Mouse (Mus musculus) hindbrain, embryonic 11.5 days (tissue): ENCODE measurements at regions not wholly inside any gene's neighbourhood (a gene's known extent, or its start where the extent isn't known, plus 50 kb on each side); places are given as distances from the start of the nearest gene placed in this dataset.

Source experiments
- ATAC-seq: fragments of 200-750 bp; cut with Nextera tagmentation; 2 replicates; pipeline ENCODE4 v1.8.0; 2017; ENCODE audit warnings: mild to moderate bottlenecking, moderate TSS enrichment, moderate library complexity; ENCODE audit not compliant: low FRiP score
- DNase-seq: peaks from one replicate; pipeline ENCODE4 v3.0.0-alpha.2; 2015; ENCODE audit warnings: low spot score
- H3K27ac ChIP-seq: fragments of 300-500 bp; sonication (generic); 2 replicates; pipeline ENCODE4 v1.5.1; 2014; ENCODE audit warnings: mild to moderate bottlenecking, low read depth, low read length
- H3K27me3 ChIP-seq: fragments of 300-500 bp; sonication (generic); 2 replicates; pipeline ENCODE4 v1.6.1; 2014; ENCODE audit warnings: mild to moderate bottlenecking, low read length, moderate library complexity, mixed read lengths; ENCODE audit not compliant: control insufficient read depth, insufficient read depth
- H3K36me3 ChIP-seq: fragments of 300-500 bp; sonication (generic); 2 replicates; pipeline ENCODE4 v1.6.1; 2014; ENCODE audit warnings: mild to moderate bottlenecking, low read length, moderate library complexity, mixed read lengths; ENCODE audit not compliant: control insufficient read depth, insufficient read depth
- H3K4me1 ChIP-seq: fragments of 300-500 bp; sonication (generic); replicated peaks from 2 replicates; pipeline ENCODE4 v1.6.1; 2014; ENCODE audit warnings: low read length, mixed read lengths; ENCODE audit not compliant: control insufficient read depth, insufficient read depth
- H3K4me2 ChIP-seq: fragments of 300-500 bp; sonication (generic); replicated peaks from 2 replicates; pipeline ENCODE4 v1.6.1; 2014; ENCODE audit warnings: mild to moderate bottlenecking, low read depth, low read length
- H3K4me3 ChIP-seq: fragments of 300-500 bp; sonication (generic); 2 replicates; pipeline ENCODE4 v1.5.1; 2014; ENCODE audit warnings: low read depth, low read length
- H3K9ac ChIP-seq: fragments of 300-500 bp; sonication (generic); 2 replicates; pipeline ENCODE4 v1.6.1; 2014; ENCODE audit warnings: low read depth, low read length
- H3K9me3 ChIP-seq: fragments of 300-500 bp; sonication (generic); 2 replicates; pipeline ENCODE4 v1.6.1; 2016; ENCODE audit warnings: low read length; ENCODE audit not compliant: control insufficient read depth
- WGBS: fragments of 180-500 bp; shearing (Covaris S2); extraction: QIAGEN DNeasy Blood & Tissue Kit; methylation state at CpG from one replicate; pipeline ENCODE4 v1.1.7; 2014; 5-methylcytosine and 5-hydroxymethylcytosine counted together

DNA sequence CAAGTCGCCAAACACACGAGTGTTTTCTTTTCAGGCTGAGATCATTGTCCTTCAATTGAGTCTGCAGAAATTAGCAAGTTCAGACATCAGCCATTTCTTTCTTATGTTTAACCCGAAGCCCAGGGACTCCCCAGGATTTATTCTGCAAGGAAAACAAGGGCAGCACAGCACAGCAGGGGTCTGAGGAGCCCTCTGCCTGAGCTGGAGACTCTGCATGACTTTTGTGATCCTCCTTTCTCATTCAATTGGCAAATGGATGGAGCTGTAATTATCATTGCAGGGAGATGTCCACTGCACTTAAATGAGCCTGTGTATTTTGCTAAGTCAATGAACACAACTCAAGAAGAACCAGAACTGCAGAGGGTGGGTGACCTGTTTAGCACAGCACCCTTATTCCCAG is 417.6 kb upstream of the Etaa1 start:
- WGBS, result 7% methylated on average over 3 of the region's 3 CpGs
- no peak for DNase-seq

DNA sequence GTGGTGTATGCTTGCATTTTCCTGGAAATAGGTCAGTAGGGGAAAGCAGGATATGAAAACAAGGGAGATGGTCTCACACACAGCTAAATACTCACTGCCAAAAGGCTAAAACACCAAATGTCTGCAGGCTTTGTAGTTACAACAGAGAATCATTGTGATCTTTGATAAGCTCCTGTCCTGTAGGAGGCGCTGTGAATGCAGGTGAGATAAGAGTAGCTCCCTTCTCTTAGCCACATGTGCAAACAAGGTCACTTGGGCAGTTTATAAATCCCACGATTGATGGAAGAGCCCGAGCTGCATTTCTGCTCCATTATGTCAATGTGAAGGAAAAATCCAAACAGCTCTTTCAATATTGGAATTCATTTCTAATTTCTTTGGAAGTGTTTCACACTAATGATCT is 417.2 kb upstream of the Etaa1 start:
- H3K4me1 ChIP-seq, result 0 out of 2 replicates have a peak, but pooled peaks cover 2% of the 10 kb centered on the region
- no peak for ATAC-seq
- no peaks in the 10 kb centered on the region for H3K9me3 ChIP-seq

More for the DNA sequence above, 417.6 kb upstream of the Etaa1 start:
- no peak overlapping the region for H3K4me3 ChIP-seq
- H3K4me1 ChIP-seq, result 0 out of 2 replicates have a peak, but pooled peaks cover 2% of the 10 kb centered on the region
- no peaks in the 10 kb centered on the region for H3K9me3 ChIP-seq
- no peaks in the 10 kb centered on the region for H3K36me3 ChIP-seq
- H3K9ac ChIP-seq, result no peak overlapping the region
- H3K27ac ChIP-seq, result no peak overlapping the region
- no peaks in the 10 kb centered on the region for H3K27me3 ChIP-seq
- no peak overlapping the region for H3K4me2 ChIP-seq
- ATAC-seq, result no peak

DNA sequence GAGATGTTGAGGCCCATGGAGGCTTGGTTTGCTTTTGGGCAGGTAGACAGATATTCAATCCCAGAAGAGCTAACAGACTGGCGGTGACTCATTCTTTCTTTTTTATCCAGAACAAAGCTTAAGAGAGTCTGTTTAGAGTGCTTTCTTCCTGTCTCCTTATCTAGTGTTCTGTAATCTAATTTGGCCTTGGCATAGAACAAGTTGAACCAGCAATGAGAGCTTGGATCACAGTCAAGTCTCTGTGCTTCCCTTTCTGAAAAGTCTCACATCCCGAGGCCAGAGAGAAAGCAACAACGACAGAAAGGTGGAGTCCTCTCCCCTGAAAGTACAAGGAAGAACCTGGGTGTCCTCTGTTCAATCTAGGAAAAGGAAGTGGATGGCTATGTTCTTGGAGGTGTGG is 401.2 kb upstream of the Etaa1 start:
- Histone ChIP-seq H3K36me3 (no peaks in the 10 kb centered on the region), H3K27me3 (no peaks in the 10 kb centered on the region), H3K4me3 (no peak overlapping the region), H3K4me2 (no peak overlapping the region), H3K9me3 (no peaks in the 10 kb centered on the region), H3K9ac (no peak overlapping the region), H3K27ac (no peak overlapping the region), H3K4me1 (no peaks in the 10 kb centered on the region)
- DNase-seq, result no peak
- ATAC-seq, result no peak
- WGBS, result 85% methylated on average over 3 of the region's 3 CpGs

More for the DNA sequence above, 417.2 kb upstream of the Etaa1 start:
- WGBS, result 15% methylated on average over 3 of the region's 3 CpGs
- H3K4me3 ChIP-seq, result no peak overlapping the region
- DNase-seq, result no peak
- H3K36me3 ChIP-seq, result no peaks in the 10 kb centered on the region
- H3K4me2 ChIP-seq, result no peak overlapping the region
- no peak overlapping the region for H3K27ac ChIP-seq
- no peaks in the 10 kb centered on the region for H3K27me3 ChIP-seq
- no peak overlapping the region for H3K9ac ChIP-seq

DNA sequence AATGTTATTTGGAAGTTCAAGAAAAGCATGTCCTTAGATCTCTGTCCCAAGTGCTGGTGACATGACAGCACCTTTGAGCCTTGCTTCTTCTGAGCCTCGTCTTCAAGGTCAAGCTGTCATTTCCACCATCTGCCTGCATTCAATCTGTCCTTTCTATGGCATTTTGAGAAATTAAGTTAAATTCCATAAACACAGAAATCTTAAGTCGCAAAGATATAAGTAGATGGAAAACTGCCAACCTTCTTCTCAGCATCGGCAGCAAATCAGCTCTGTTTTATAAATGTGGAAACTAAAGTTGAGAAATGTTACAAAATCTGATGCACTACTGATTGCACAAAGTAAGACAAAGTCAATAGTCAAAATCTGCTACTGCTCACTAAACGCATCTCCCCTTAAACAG is 400.5 kb upstream of the Etaa1 start:
- H3K4me2 ChIP-seq, result no peak overlapping the region
- DNase-seq, result no peak
- H3K4me3 ChIP-seq, result no peak overlapping the region
- no peak overlapping the region for H3K9ac ChIP-seq
- no peak for ATAC-seq
- H3K27me3 ChIP-seq, result no peaks in the 10 kb centered on the region
- WGBS, result 85% methylated on average over 4 of the region's 4 CpGs
- H3K27ac ChIP-seq, result no peak overlapping the region
- no peaks in the 10 kb centered on the region for H3K4me1 ChIP-seq
- H3K36me3 ChIP-seq, result no peaks in the 10 kb centered on the region
- H3K9me3 ChIP-seq, result no peaks in the 10 kb centered on the region

DNA sequence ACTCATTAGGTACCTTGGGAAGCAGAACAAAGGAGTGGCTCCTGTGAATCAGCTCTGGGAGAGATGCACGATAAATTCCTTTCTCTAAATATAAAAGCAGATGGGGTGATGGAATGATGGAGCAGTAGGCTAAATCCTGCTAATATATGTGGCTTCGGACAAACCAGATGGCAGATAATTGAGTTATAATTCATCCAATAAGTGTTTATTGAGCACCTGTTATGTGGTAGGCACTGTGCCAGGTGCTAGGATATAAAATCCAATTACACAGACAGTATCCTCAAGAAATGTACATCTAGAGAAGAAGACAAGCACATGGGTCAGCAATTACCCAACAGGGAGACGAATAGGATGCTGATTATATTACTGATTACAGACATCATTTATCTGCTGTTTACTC is 394.2 kb upstream of the Etaa1 start:
- Histone ChIP-seq H3K4me2 (no peak overlapping the region), H3K9ac (no peak overlapping the region), H3K27ac (no peak overlapping the region), H3K4me3 (no peak overlapping the region), H3K9me3 (no peaks in the 10 kb centered on the region), H3K36me3 (no peaks in the 10 kb centered on the region), H3K4me1 (no peaks in the 10 kb centered on the region), H3K27me3 (no peaks in the 10 kb centered on the region)
- ATAC-seq (no peak), DNase-seq (no peak)
- 83% methylated on average over 3 of the region's 3 CpGs for WGBS

DNA sequence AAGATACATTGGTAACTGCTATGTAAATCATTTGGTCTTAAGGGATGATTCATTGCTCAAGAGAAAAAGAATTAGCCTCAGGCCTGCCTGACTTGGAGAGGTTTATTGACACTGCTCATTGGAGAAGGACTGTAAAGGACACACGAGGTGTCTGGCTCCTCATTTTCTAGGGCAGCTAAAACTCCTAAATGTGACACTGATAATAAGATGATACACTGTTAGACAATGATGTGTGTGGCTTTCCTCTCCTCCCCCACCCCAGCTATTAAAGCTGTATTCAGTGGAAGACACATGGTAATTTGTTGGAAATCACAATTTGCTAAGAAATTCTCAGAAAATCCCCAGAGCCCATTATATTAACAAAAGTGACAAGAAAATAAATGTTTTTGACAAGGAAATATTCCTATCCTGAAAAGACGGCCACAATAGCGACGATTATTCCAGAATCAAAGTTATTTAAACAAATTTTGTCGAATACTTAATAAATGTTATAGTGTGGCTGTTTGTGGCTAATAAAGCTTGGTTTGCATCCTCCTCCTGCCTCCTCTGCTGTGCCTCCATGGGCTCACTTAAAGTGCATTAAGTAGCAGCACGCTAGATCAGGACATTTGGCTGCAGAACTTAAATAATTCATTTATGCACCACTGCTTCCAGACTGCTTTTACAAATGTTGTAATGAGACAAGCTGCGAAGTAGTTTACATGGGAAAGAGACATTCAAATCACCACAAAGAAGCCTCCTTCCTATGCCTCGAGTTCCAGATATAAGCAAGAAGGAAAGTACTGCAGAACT is 360.0 kb upstream of the Etaa1 start:
- Histone ChIP-seq H3K9ac (no peak overlapping the region), H3K4me2 (no peak overlapping the region), H3K27me3 (no peaks in the 10 kb centered on the region), H3K27ac (no peak overlapping the region), H3K36me3 (no peaks in the 10 kb centered on the region), H3K4me3 (no peak overlapping the region), H3K9me3 (no peaks in the 10 kb centered on the region), H3K4me1 (no peaks in the 10 kb centered on the region)
- DNase-seq (no peak), ATAC-seq (peak; percentile 57; the same call in 1 of the 2 replicates)
- 68% methylated on average over 8 of the region's 8 CpGs for WGBS

GRCm38 (mm10) chr11:18296194-18297125 is 342.8 kb upstream of the Etaa1 start:
- Histone ChIP-seq H3K27me3 (no peaks in the 10 kb centered on the region), H3K4me3 (no peak overlapping the region), H3K36me3 (no peaks in the 10 kb centered on the region), H3K9ac (no peak overlapping the region), H3K4me1 (no peaks in the 10 kb centered on the region), H3K27ac (no peak overlapping the region), H3K9me3 (no peaks in the 10 kb centered on the region), H3K4me2 (no peak overlapping the region)
- DNase-seq (no peak), ATAC-seq (no peak)
- 75% methylated on average over 2 of the region's 2 CpGs for WGBS

DNA sequence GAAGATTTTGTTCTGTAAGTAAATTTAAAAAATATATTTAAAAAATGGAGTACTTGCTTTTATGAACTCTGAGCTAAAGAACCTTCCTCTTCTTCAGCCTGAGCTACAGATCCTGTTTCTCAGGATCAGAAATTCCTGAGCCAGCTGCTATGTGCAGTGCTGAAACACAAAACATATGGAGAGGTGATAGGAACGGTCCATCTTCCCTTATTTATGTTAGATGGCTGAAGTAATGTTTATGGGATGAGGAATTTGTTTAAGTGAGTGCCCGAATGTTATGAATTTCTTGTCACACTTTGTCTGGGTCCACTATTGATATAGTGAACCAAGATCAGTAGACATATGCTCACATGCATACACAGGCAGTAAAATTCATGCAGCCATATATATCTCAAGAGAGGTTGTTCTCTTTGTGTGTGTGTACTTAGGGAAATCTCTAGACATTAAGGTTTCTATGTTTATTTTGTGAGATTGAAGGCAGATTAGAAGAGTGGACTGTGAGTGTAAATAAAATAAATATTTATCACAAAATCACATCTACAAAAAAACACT is 325.0 kb upstream of the Etaa1 start:
- no peaks in the 10 kb centered on the region for H3K36me3 ChIP-seq
- no peak overlapping the region for H3K4me3 ChIP-seq
- DNase-seq (no peak), ATAC-seq (no peak)
- no peak overlapping the region for H3K9ac ChIP-seq
- no peaks in the 10 kb centered on the region for H3K9me3 ChIP-seq
- H3K27ac ChIP-seq, result no peak overlapping the region
- no peaks in the 10 kb centered on the region for H3K4me1 ChIP-seq
- no peak overlapping the region for H3K4me2 ChIP-seq
- no peaks in the 10 kb centered on the region for H3K27me3 ChIP-seq
- WGBS, result 77% methylated on average over 2 of the region's 2 CpGs
